Comparison of ENCODE assay signal across 12 mouse cellular contexts in genomic region chr11:32633542-32633941, GRCm38 (mm10). TPM values are rescaled to one million over a fixed set of nuclear protein-coding genes. Genes with fewer than 3 reads are reported as not detected.
DNase-seq lines count a peak whose midpoint lies in the region; ATAC-seq and TF ChIP-seq lines count a peak whose summit lies in the region.
"Had no signal": no experiment of that assay in that cellular context is flagged by ENCODE, and none has a peak within 500 bp of the region (broad histone marks: within the 10 kb centered on the region; RNA-seq: fewer than 3 reads in every experiment).

No protein-coding gene starts in this region.

- H3K9ac ChIP-seq in hindbrain, postnatal 0 days (replicated peaks; ENCODE audit: low read length): no peak overlapping the region
- H3K9ac ChIP-seq: heart, embryonic 12.5 days; hindbrain, embryonic 14.5 days had no signal

- no peaks in the 10 kb centered on the region for H3K27me3 ChIP-seq in hindbrain, postnatal 0 days (ENCODE audit: insufficient read depth, low read length)
- H3K27me3 ChIP-seq in hindbrain, embryonic 10.5 days (ENCODE audit: insufficient read depth, poor library complexity, severe bottlenecking): no peaks in the 10 kb centered on the region
- no peaks in the 10 kb centered on the region for H3K27me3 ChIP-seq in testis, adult 2 months (ENCODE audit: control insufficient read depth, insufficient read depth, low read length)
- H3K27me3 ChIP-seq: heart, embryonic 12.5 days had no signal

- 72% methylated on average over 3 of the region's 3 CpGs for WGBS in hindbrain, postnatal 0 days
- 70% methylated on average over 3 of the region's 3 CpGs for WGBS in hindbrain, embryonic 10.5 days

- no peak for DNase-seq in hindbrain, postnatal 0 days (ENCODE audit: low spot score)
- DNase-seq in hindbrain, embryonic 10.5 days (ENCODE audit: low spot score): no peak
- DNase-seq in testis, postnatal 10 days (ENCODE audit: low spot score): no peak
- peak; percentile 80 for DNase-seq in R1 (ENCODE audit: low read depth, low spot score)
- DNase-seq in testis, postnatal 14 days (ENCODE audit: low spot score): peak; percentile 42
- no peak for DNase-seq in frontal cortex, postnatal 14 days (ENCODE audit: low spot score in 2 of 2)
- DNase-seq: embryo, embryonic 11 days; right cerebral cortex, postnatal 25 days had no signal

- no peaks in the 10 kb centered on the region for H3K36me3 ChIP-seq in hindbrain, postnatal 0 days (ENCODE audit: insufficient read depth, low read length)
- H3K36me3 ChIP-seq in hindbrain, embryonic 10.5 days: no peaks in the 10 kb centered on the region
- no peaks in the 10 kb centered on the region for H3K36me3 ChIP-seq in testis, adult 2 months (ENCODE audit: control insufficient read depth, insufficient read depth, low read length)
- H3K36me3 ChIP-seq: heart, embryonic 12.5 days had no signal

- no peaks in the 10 kb centered on the region for H3K4me1 ChIP-seq in hindbrain, postnatal 0 days (ENCODE audit: insufficient read depth, low read length)
- no peaks in the 10 kb centered on the region for H3K4me1 ChIP-seq in hindbrain, embryonic 10.5 days (replicated peaks)
- H3K4me1 ChIP-seq in testis, adult 2 months (ENCODE audit: control insufficient read depth, insufficient read depth, low read length): no peaks in the 10 kb centered on the region

- H3K27ac ChIP-seq in hindbrain, postnatal 0 days: no peak overlapping the region
- no peak overlapping the region for H3K27ac ChIP-seq in hindbrain, embryonic 10.5 days
- no peak overlapping the region for H3K27ac ChIP-seq in testis, adult 2 months (ENCODE audit: control insufficient read depth, insufficient read depth, low read depth, low read length)
- H3K27ac ChIP-seq: hindbrain, embryonic 14.5 days had no signal

- peak; percentile 25; the same call in 1 of the 2 replicates for TF ChIP-seq CTCF in hindbrain, postnatal 0 days (IDR thresholded peaks at IDR 0.05; ENCODE audit: low read depth)
- TF ChIP-seq CTCF in testis, adult 2 months (IDR thresholded peaks at IDR 0.05; ENCODE audit: control insufficient read depth, insufficient read depth, insufficient replicate concordance, low read depth, low read length): peak; percentile 51; the same call in 1 of the 2 replicates

- H3K4me3 ChIP-seq in hindbrain, postnatal 0 days (ENCODE audit: low read length): no peak overlapping the region
- H3K4me3 ChIP-seq in hindbrain, embryonic 10.5 days: no peak overlapping the region
- H3K4me3 ChIP-seq in testis, adult 2 months (ENCODE audit: control insufficient read depth, low read depth, low read length): no peak overlapping the region
- H3K4me3 ChIP-seq: erythroblast, embryonic 14.5 days; heart, embryonic 12.5 days had no signal

- no peaks in the 10 kb centered on the region for H3K9me3 ChIP-seq in hindbrain, postnatal 0 days (ENCODE audit: low read length)
- no peaks in the 10 kb centered on the region for H3K9me3 ChIP-seq in hindbrain, embryonic 10.5 days

- ATAC-seq in hindbrain, postnatal 0 days: no peak

- no peak for TF ChIP-seq POLR2A in testis, adult 2 months (IDR thresholded peaks at IDR 0.05; ENCODE audit: control insufficient read depth, low read depth, low read length)

- H3K4me2 ChIP-seq in hindbrain, postnatal 0 days (ENCODE audit: low read depth, low read length): no peak overlapping the region
- H3K4me2 ChIP-seq: heart, embryonic 12.5 days; hindbrain, embryonic 14.5 days had no signal

RNA-seq across cellular contexts. Expression of gene Fbxw11, which starts 9.0 kb away (rescaled TPM):
- 149 and 343 TPM in 2 replicates for total RNA-seq in hindbrain, postnatal 0 days (2014; rRNA removed)
- polyA plus RNA-seq in hindbrain, postnatal 0 days (2015; fragmentation: Nextera tagmentation; extraction: Ambion mirVana): 93.6 and 95.4 TPM in 2 replicates
- polyA plus RNA-seq in hindbrain, embryonic 10.5 days (2016; fragmentation: Nextera tagmentation; extraction: Ambion mirVana): 89.8 and 94.9 TPM in 2 replicates
- polyA plus RNA-seq in testis, adult 2 months (2012; rRNA removed): 11.7 and 13.8 TPM in 2 replicates

Comparison
In these comparisons a context has a peak if more than half of its experiments do, and no peak if none do; other contexts are left out.
1. DNase-seq: peak in R1 (single experiment) and testis, postnatal 14 days (single experiment); none in hindbrain, postnatal 0 days (single experiment), hindbrain, embryonic 10.5 days (single experiment), testis, postnatal 10 days (single experiment) and frontal cortex, postnatal 14 days (0 of 2).